Mouse (Mus musculus) liver, embryonic 14.5 days (tissue): ENCODE results near the gene 2610507B11Rik.

ENCODE experiments used
- CTCF ChIP-seq: IDR thresholded peaks from 2 replicates; pipeline ENCODE4 v1.5.1; 2016; ENCODE audit warnings: antibody characterized with exemption, low read depth, control low read depth
- EP300 ChIP-seq: IDR thresholded peaks from 2 replicates; pipeline ENCODE4 v1.6.1; 2016; ENCODE audit warnings: antibody characterized with exemption, low read depth

GRCm38 (mm10) chr11:78313662-78314061, 52.1 kb downstream of the 2610507B11Rik start:
- TF ChIP-seq EP300 (no peak), CTCF (no peak)
